Mouse (Mus musculus): ENCODE data around the gene Tom1l2. TPM values are rescaled to one million over a fixed set of nuclear protein-coding genes. Genes with fewer than 3 reads are reported as not detected.

Tom1l2 gene
- total and polyA plus RNA-seq, 3 experiments = 4.8 to 10.4 (median 10.4) TPM

- H3K36me3 ChIP-seq (replicated peaks in 1 of 2; ENCODE audit: control insufficient read depth in 1 of 2, insufficient read depth in 1 of 2, low read length in 1 of 2) = peaks cover 27 to 76% of the 10 kb centered on the region in 2 experiments
- in situ Hi-C loops (cut with MboI; ENCODE audit: low pct_ligation_motif_present, low pct_unique_long_range_greater_than_20kb, low sequenced_read_pairs) = loop anchor here (10.0 kb wide), 1 partner anchor 158 kb away; the partner anchor contains the start of genes Atpaf2 and Gid4
Observed at GRCm38 (mm10) chr11:60256713-60257112, 96.0 kb downstream of the Tom1l2 start.

GRCm38 (mm10) chr11:60256176-60256681 is 96.5 kb downstream of the Tom1l2 start:
- TF ChIP-seq CHD2 (IDR thresholded peaks at IDR 0.05; ENCODE audit: low read length) (no peak), USF2 (conservative IDR thresholded peaks at IDR 0.05; ENCODE audit: low read depth, low read length) (no peak)
- Histone ChIP-seq H3K4me2 (ENCODE audit: insufficient read depth, low read depth, poor library complexity, severe bottlenecking) (no peak overlapping the region), H3K9ac (ENCODE audit: insufficient read depth, low read depth) (no peak overlapping the region), H3K27me3 (replicated peaks) (no peaks in the 10 kb centered on the region), H3K36me3 (replicated peaks in 1 of 2; ENCODE audit: control insufficient read depth in 1 of 2, insufficient read depth in 1 of 2, low read length in 1 of 2) (peaks cover 27 to 78% of the 10 kb centered on the region in 2 experiments), H3K79me2 (replicated peaks; ENCODE audit: control insufficient read depth, extremely low read depth, insufficient read depth, poor library complexity, severe bottlenecking) (no peaks in the 10 kb centered on the region), H3K4me3 (replicated peaks in 1 of 3; ENCODE audit: low read depth in 2 of 3, low read length in 2 of 3, poor library complexity in 1 of 3) (no peak overlapping the region), H3K27ac (ENCODE audit: insufficient read depth, low read depth) (no peak overlapping the region), H3K4me1 (ENCODE audit: control insufficient read depth in 1 of 2, insufficient read depth in 2 of 2) (no peaks in the 10 kb centered on the region), H3K9me3 (replicated peaks; ENCODE audit: low read length) (no peaks in the 10 kb centered on the region)
- dilution Hi-C loops (cut with MboI; ENCODE audit: extremely low pct_ligation_motif_present, extremely low pct_unique_long_range_greater_than_20kb, low sequenced_read_pairs) = no loop called here
- no peak for DNase-seq (ENCODE audit: extremely low read depth)
- in situ Hi-C loops (cut with MboI; ENCODE audit: low pct_ligation_motif_present, low pct_unique_long_range_greater_than_20kb, low sequenced_read_pairs) = loop anchor here (10.0 kb wide), 1 partner anchor 159 kb away; the partner anchor contains the start of genes Atpaf2 and Gid4

More at GRCm38 (mm10) chr11:60256713-60257112, 96.0 kb downstream of the Tom1l2 start:
- TF ChIP-seq ZC3H11A (IDR thresholded peaks at IDR 0.05; ENCODE audit: low read depth, low read length) = no peak
- no peak for TF ChIP-seq CHD1 (IDR thresholded peaks at IDR 0.05; ENCODE audit: low read depth, low read length)
- no peak for TF ChIP-seq NELFE (IDR thresholded peaks at IDR 0.05; ENCODE audit: low read depth, low read length)
- no peak for TF ChIP-seq MYC (IDR thresholded peaks at IDR 0.05; ENCODE audit: low read depth, low read length)
- TF ChIP-seq E2F4 (IDR thresholded peaks at IDR 0.05; ENCODE audit: insufficient replicate concordance, low read depth, low read length) = no peak
- TF ChIP-seq NRF1 (IDR thresholded peaks at IDR 0.05; ENCODE audit: low read depth, low read length) = no peak
- no peak for TF ChIP-seq EP300 (IDR thresholded peaks at IDR 0.05; ENCODE audit: low read length)
- TF ChIP-seq MAZ (IDR thresholded peaks at IDR 0.05; ENCODE audit: low read depth, low read length) = no peak
- TF ChIP-seq RAD21 (IDR thresholded peaks at IDR 0.05; ENCODE audit: low read depth, low read length) = no peak
- no peak for TF ChIP-seq CTCF (conservative IDR thresholded peaks at IDR 0.05 in 1 of 2, IDR thresholded peaks at IDR 0.05 in 1 of 2; ENCODE audit: low read depth in 2 of 2, low read length in 2 of 2)
- TF ChIP-seq POLR2AphosphoS2 (IDR thresholded peaks at IDR 0.05; ENCODE audit: low read depth, low read length) = no peak
- no peak for TF ChIP-seq UBTF (IDR thresholded peaks at IDR 0.05; ENCODE audit: low read depth, low read length)
- no peak for TF ChIP-seq ELF1 (IDR thresholded peaks at IDR 0.05; ENCODE audit: low read depth, low read length)
- TF ChIP-seq JUND (conservative IDR thresholded peaks at IDR 0.05; ENCODE audit: low read depth, low read length) = no peak
- no peak for TF ChIP-seq PAX5 (IDR thresholded peaks at IDR 0.05; ENCODE audit: low read length)
- TF ChIP-seq ZNF384 (IDR thresholded peaks at IDR 0.05; ENCODE audit: low read depth, low read length) = no peak
- no peaks in the 10 kb centered on the region for H3K9me3 ChIP-seq (replicated peaks; ENCODE audit: low read length)
- no peaks in the 10 kb centered on the region for H3K79me2 ChIP-seq (replicated peaks; ENCODE audit: control insufficient read depth, extremely low read depth, insufficient read depth, poor library complexity, severe bottlenecking)
- H3K4me2 ChIP-seq (ENCODE audit: insufficient read depth, low read depth, poor library complexity, severe bottlenecking) = no peak overlapping the region
- DNase-seq (ENCODE audit: extremely low read depth) = no peak
- no peak overlapping the region for H3K4me3 ChIP-seq (replicated peaks in 1 of 3; ENCODE audit: low read depth in 2 of 3, low read length in 2 of 3, poor library complexity in 1 of 3)
- dilution Hi-C loops (cut with MboI; ENCODE audit: extremely low pct_ligation_motif_present, extremely low pct_unique_long_range_greater_than_20kb, low sequenced_read_pairs) = no loop called here
- H3K4me1 ChIP-seq (ENCODE audit: control insufficient read depth in 1 of 2, insufficient read depth in 2 of 2) = no peaks in the 10 kb centered on the region
- H3K27me3 ChIP-seq (replicated peaks) = no peaks in the 10 kb centered on the region
- H3K9ac ChIP-seq (ENCODE audit: insufficient read depth, low read depth) = no peak overlapping the region
- no peak overlapping the region for H3K27ac ChIP-seq (ENCODE audit: insufficient read depth, low read depth)
